Mouse (Mus musculus) testis, adult 2 months (tissue): ENCODE data around the gene Rab3a.

Experiments used
- CTCF ChIP-seq: fragments of 200-500 bp; IDR thresholded peaks from 2 replicates; pipeline ENCODE4 v1.5.1; 2012; ENCODE audit warnings: low read depth, mild to moderate bottlenecking, inconsistent platforms, low read length, moderate library complexity; ENCODE audit not compliant: control insufficient read depth, insufficient read depth, insufficient replicate concordance
- POLR2A ChIP-seq: fragments of 200-500 bp; IDR thresholded peaks from 2 replicates; pipeline ENCODE4 v1.6.1; 2012; ENCODE audit warnings: low read depth, mild to moderate bottlenecking, inconsistent platforms, low read length, moderate library complexity; ENCODE audit not compliant: control insufficient read depth

DNA sequence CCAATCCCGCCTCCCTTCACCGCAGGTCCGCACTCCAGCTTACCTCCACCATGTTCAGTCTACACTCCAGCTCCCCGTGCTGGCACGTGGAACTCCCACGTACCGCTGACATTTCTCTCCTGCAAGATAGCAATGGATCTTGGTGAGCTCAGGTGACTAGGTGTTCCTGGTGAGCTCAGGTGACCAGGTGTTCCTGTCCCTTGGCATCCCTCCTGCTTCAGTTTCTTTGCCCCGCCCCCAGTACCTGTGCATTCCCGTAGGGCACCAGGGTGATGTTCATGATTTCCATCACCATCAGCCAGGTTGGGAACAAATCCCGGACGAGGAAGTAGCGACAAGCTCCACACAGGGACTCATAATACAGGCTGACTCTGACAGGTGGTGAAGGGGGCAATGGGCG lies 10.2 kb downstream of the Rab3a start:
- TF ChIP-seq POLR2A (no peak), CTCF (no peak)
